Mouse (Mus musculus) MEL (cell line): ENCODE measurements at regions not wholly inside any gene's neighbourhood (a gene's known extent, or its start where the extent isn't known, plus 50 kb on each side); places are given as distances from the start of the nearest gene placed in this dataset.

Experiments
- DNase-seq: peaks from one replicate; pipeline ENCODE4 v3.0.0; 2011; ENCODE audit warnings: low read depth, low spot score
- H3K27ac ChIP-seq: 2 replicates; pipeline ENCODE4 v1.5.1; 2012; ENCODE audit warnings: low read depth, mild to moderate bottlenecking, control low read depth, low read length, moderate library complexity; ENCODE audit not compliant: control insufficient read depth
- H3K27me3 ChIP-seq, 2 experiments: fragments of 150-350 bp in 1 of 2; sonication (generic) in 1 of 2; 2 replicates each; pipeline ENCODE4 v1.6.1; 2012; ENCODE audit warnings: low read length in 2 of 2, mild to moderate bottlenecking in 2 of 2, improper control_type of control experiment in 1 of 2, moderate library complexity in 1 of 2; ENCODE audit not compliant: insufficient read depth in 2 of 2, control insufficient read depth in 1 of 2
- H3K36me3 ChIP-seq, 2 experiments: 2 replicates each; pipeline ENCODE4 v1.6.1; 2012 to 2014; ENCODE audit warnings: low read length in 2 of 2, improper control_type of control experiment in 1 of 2, inconsistent platforms in 1 of 2, mild to moderate bottlenecking in 1 of 2; ENCODE audit not compliant: insufficient read depth in 2 of 2, control insufficient read depth in 1 of 2
- H3K4me1 ChIP-seq, 2 experiments: fragments of 150-350 bp in 1 of 2; sonication (generic) in 1 of 2; 2 replicates each; pipeline ENCODE4 v1.6.1; 2012; ENCODE audit warnings: low read length in 2 of 2, improper control_type of control experiment in 1 of 2, mild to moderate bottlenecking in 1 of 2; ENCODE audit not compliant: insufficient read depth in 2 of 2, control insufficient read depth in 1 of 2
- H3K4me3 ChIP-seq, 2 experiments: fragments of 150-350 bp in 1 of 2; sonication (generic) in 1 of 2; 2 replicates each; pipeline ENCODE4 v1.5.1; 2012; ENCODE audit warnings: low read depth in 2 of 2, low read length in 2 of 2, mild to moderate bottlenecking in 2 of 2, moderate library complexity in 2 of 2, control low read depth in 1 of 2, improper control_type of control experiment in 1 of 2; ENCODE audit not compliant: control insufficient read depth in 1 of 2, insufficient read depth in 1 of 2
- H3K79me2 ChIP-seq: 2 replicates; pipeline ENCODE4 v1.6.1; 2012; ENCODE audit warnings: mild to moderate bottlenecking, low read length, moderate library complexity; ENCODE audit not compliant: control insufficient read depth, poor library complexity, insufficient read depth
- H3K9ac ChIP-seq: 2 replicates; pipeline ENCODE4 v1.6.1; 2012; ENCODE audit warnings: low read depth, mild to moderate bottlenecking, control low read depth, low read length, moderate library complexity; ENCODE audit not compliant: control insufficient read depth, poor library complexity, severe bottlenecking
- H3K9me3 ChIP-seq: fragments of 150-350 bp; sonication (generic); replicated peaks from 2 replicates; pipeline ENCODE4 v1.6.1; 2012; ENCODE audit warnings: mild to moderate bottlenecking, low read length, improper control_type of control experiment, moderate library complexity; ENCODE audit not compliant: insufficient read depth
- BHLHE40 ChIP-seq: IDR thresholded peaks from 2 replicates; pipeline ENCODE4 v1.6.1; 2012; ENCODE audit warnings: low read depth, mild to moderate bottlenecking, inconsistent platforms, low read length, improper control_type of control experiment, borderline replicate concordance
- CHD2 ChIP-seq: IDR thresholded peaks from 2 replicates; pipeline ENCODE4 v1.6.1; 2011; ENCODE audit warnings: low read length, improper control_type of control experiment
- GABPA ChIP-seq: IDR thresholded peaks from 2 replicates; pipeline ENCODE4 v1.6.1; 2012; ENCODE audit warnings: low read depth, mild to moderate bottlenecking, inconsistent platforms, low read length, improper control_type of control experiment, moderate library complexity
- HCFC1 ChIP-seq: IDR thresholded peaks from 2 replicates; pipeline ENCODE4 v1.6.1; 2012; ENCODE audit warnings: low read depth, mild to moderate bottlenecking, inconsistent platforms, low read length, improper control_type of control experiment, moderate library complexity
- JUND ChIP-seq: IDR thresholded peaks from 2 replicates; pipeline ENCODE4 v1.6.1; 2011; ENCODE audit warnings: low read depth, mild to moderate bottlenecking, improper control_type of control experiment, low read length
- MAX ChIP-seq: IDR thresholded peaks from 2 replicates; pipeline ENCODE4 v1.6.1; 2011; ENCODE audit warnings: low read length, improper control_type of control experiment
- MEF2A ChIP-seq: IDR thresholded peaks from 2 replicates; pipeline ENCODE4 v1.6.1; 2014; ENCODE audit warnings: low read depth, mild to moderate bottlenecking, inconsistent platforms, low read length, improper control_type of control experiment; ENCODE audit not compliant: poor library complexity, insufficient replicate concordance, severe bottlenecking; ENCODE audit errors: extremely low read depth
- MYC ChIP-seq: IDR thresholded peaks from 2 replicates; pipeline ENCODE4 v1.6.1; 2011; ENCODE audit warnings: low read depth, mild to moderate bottlenecking, low read length, improper control_type of control experiment, moderate library complexity
- NELFE ChIP-seq: IDR thresholded peaks from 2 replicates; pipeline ENCODE4 v1.6.1; 2011; ENCODE audit warnings: low read depth, low read length, improper control_type of control experiment
- POLR2AphosphoS2 ChIP-seq: IDR thresholded peaks from 2 replicates; pipeline ENCODE4 v1.6.1; 2011; ENCODE audit warnings: low read length, improper control_type of control experiment
- SIN3A ChIP-seq: IDR thresholded peaks from 2 replicates; pipeline ENCODE4 v1.6.1; 2012; ENCODE audit warnings: low read length, improper control_type of control experiment, inconsistent platforms
- TAL1 ChIP-seq: IDR thresholded peaks from 2 replicates; pipeline ENCODE4 v1.6.1; 2012; ENCODE audit warnings: mild to moderate bottlenecking, inconsistent platforms, low read length, moderate library complexity, mixed read lengths
- TCF12 ChIP-seq: IDR thresholded peaks from 2 replicates; pipeline ENCODE4 v1.6.1; 2014; ENCODE audit warnings: low read depth, mild to moderate bottlenecking, inconsistent platforms, low read length, improper control_type of control experiment, moderate library complexity
- UBTF ChIP-seq: IDR thresholded peaks from 2 replicates; pipeline ENCODE4 v1.6.1; 2012; ENCODE audit warnings: low read depth, mild to moderate bottlenecking, inconsistent platforms, low read length, improper control_type of control experiment, moderate library complexity, borderline replicate concordance; ENCODE audit not compliant: insufficient read depth
- USF1 ChIP-seq: IDR thresholded peaks from 2 replicates; pipeline ENCODE4 v1.6.1; 2014; ENCODE audit warnings: low read depth, mild to moderate bottlenecking, inconsistent platforms, low read length, improper control_type of control experiment, moderate library complexity
- USF2 ChIP-seq, 2 experiments: IDR thresholded peaks; 2 replicates each; pipeline ENCODE4 v1.6.1; 2011 to 2012; ENCODE audit warnings: improper control_type of control experiment in 2 of 2, low read length in 2 of 2, borderline replicate concordance in 1 of 2, inconsistent platforms in 1 of 2, low read depth in 1 of 2, mild to moderate bottlenecking in 1 of 2; ENCODE audit not compliant: insufficient read depth in 1 of 2
- ZKSCAN1 ChIP-seq: IDR thresholded peaks from 2 replicates; pipeline ENCODE4 v1.6.1; 2012; ENCODE audit warnings: low read depth, mild to moderate bottlenecking, inconsistent platforms, low read length, improper control_type of control experiment, moderate library complexity
- ZMIZ1 ChIP-seq: IDR thresholded peaks from 2 replicates; pipeline ENCODE4 v1.6.1; 2012; ENCODE audit warnings: low read depth, mild to moderate bottlenecking, inconsistent platforms, low read length, improper control_type of control experiment, moderate library complexity
- ZNF384 ChIP-seq: IDR thresholded peaks from 2 replicates; pipeline ENCODE4 v1.6.1; 2012; ENCODE audit warnings: low read depth, mild to moderate bottlenecking, inconsistent platforms, low read length, improper control_type of control experiment

DNA sequence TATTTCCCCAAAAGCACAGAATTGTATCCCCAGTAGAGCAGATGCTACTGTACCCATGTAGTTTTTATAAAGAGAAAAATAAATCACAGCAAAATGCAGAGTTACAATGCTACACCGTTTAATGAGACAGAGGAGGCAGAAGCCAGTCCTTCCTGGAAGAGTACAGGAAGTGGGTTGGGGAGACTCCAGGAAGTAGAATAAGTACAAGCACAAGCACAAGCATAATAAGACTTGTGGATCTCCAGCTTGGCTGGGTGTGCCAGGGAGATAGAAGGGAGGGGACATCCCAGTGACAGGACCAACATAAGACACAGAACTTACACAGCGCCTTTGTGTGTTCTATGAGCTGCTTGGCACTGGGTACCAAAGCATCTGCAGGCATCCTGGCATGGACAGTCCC lies 67.3 kb upstream of the Ubl3 start:
- Histone ChIP-seq H3K27me3 (no peaks in the 10 kb centered on the region), H3K4me3 (no peak overlapping the region), H3K4me1 (no peaks in the 10 kb centered on the region), H3K79me2 (no peaks in the 10 kb centered on the region), H3K9me3 (no peaks in the 10 kb centered on the region), H3K9ac (no peak overlapping the region), H3K36me3 (no peaks in the 10 kb centered on the region), H3K27ac (no peak overlapping the region)
- TF ChIP-seq POLR2AphosphoS2 (no peak), MAX (no peak), HCFC1 (no peak), GABPA (no peak), MYC (no peak), ZNF384 (no peak), BHLHE40 (no peak), MEF2A (no peak), TCF12 (no peak), ZMIZ1 (no peak), USF2 (IDR thresholded peaks at IDR 0.05; ENCODE audit: borderline replicate concordance in 1 of 2, insufficient read depth in 1 of 2, low read depth in 1 of 2, low read length in 2 of 2) (no peak)
- DNase-seq = no peak

DNA sequence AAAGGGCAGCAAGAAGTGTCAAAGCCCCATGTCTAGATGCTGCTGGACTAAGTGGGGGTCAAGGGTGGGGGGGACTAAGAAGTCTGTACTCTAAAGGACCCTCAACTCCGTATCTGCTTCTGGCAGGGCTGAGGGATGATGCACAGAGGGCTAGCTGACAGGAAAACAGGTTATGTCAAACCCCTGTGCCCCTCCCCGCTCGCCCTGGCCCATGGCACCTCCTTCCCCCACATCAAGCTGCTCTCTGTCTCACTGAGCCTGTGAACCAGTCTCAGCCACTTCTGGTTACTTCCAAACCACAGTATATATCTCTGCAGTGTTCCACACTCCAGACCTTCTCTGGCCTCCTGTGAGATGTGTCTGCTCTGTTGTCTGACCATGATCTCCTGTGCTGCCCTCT lies 63.8 kb upstream of the Ubl3 start:
- no peak for TF ChIP-seq TAL1
- no peak for TF ChIP-seq MEF2A
- TF ChIP-seq MAX = no peak
- no peak for TF ChIP-seq CHD2
- TF ChIP-seq SIN3A = no peak
- TF ChIP-seq USF1 = no peak
- no peak for TF ChIP-seq JUND
- no peak for TF ChIP-seq UBTF
- TF ChIP-seq NELFE = no peak
- TF ChIP-seq ZKSCAN1 = no peak
- no peak for TF ChIP-seq MYC
- no peak for TF ChIP-seq BHLHE40
- Histone ChIP-seq H3K79me2 (no peaks in the 10 kb centered on the region), H3K27me3 (no peaks in the 10 kb centered on the region), H3K4me1 (no peaks in the 10 kb centered on the region), H3K4me3 (no peak overlapping the region), H3K36me3 (no peaks in the 10 kb centered on the region), H3K27ac (no peak overlapping the region), H3K9me3 (no peaks in the 10 kb centered on the region), H3K9ac (no peak overlapping the region)
- no peak for DNase-seq
